Mouse (Mus musculus): ENCODE results near the gene 1700001C19Rik. TPM values are rescaled to one million over a fixed set of nuclear protein-coding genes. Genes with fewer than 3 reads are reported as not detected.

Gene 1700001C19Rik
- total and polyA plus RNA-seq, 3 experiments = not detected

GRCm38 (mm10) chr17:47440359-47440890 lies 3.2 kb upstream of the 1700001C19Rik start:
- H3K4me1 ChIP-seq (ENCODE audit: control insufficient read depth in 1 of 2, insufficient read depth in 2 of 2) = peaks cover 4 to 41% of the 10 kb centered on the region in 2 experiments
- H3K9me3 ChIP-seq (replicated peaks; ENCODE audit: low read length) = peaks cover 8% of the 10 kb centered on the region
- in situ Hi-C loops (cut with MboI; ENCODE audit: low pct_ligation_motif_present, low pct_unique_long_range_greater_than_20kb, low sequenced_read_pairs) = no loop called here
- dilution Hi-C loops (cut with MboI; ENCODE audit: extremely low pct_ligation_motif_present, extremely low pct_unique_long_range_greater_than_20kb, low sequenced_read_pairs) = no loop called here
- H3K4me2 ChIP-seq (ENCODE audit: insufficient read depth, low read depth, poor library complexity, severe bottlenecking) = no peak overlapping the region
- TF ChIP-seq MAFK (IDR thresholded peaks at IDR 0.05; ENCODE audit: insufficient replicate concordance, low read length) (no peak), E2F4 (IDR thresholded peaks at IDR 0.05; ENCODE audit: insufficient replicate concordance, low read depth, low read length) (no peak), CTCF (conservative IDR thresholded peaks at IDR 0.05 in 1 of 2, IDR thresholded peaks at IDR 0.05 in 1 of 2; ENCODE audit: low read depth in 2 of 2, low read length in 2 of 2) (no peak), NRF1 (IDR thresholded peaks at IDR 0.05; ENCODE audit: low read depth, low read length) (no peak), JUND (conservative IDR thresholded peaks at IDR 0.05; ENCODE audit: low read depth, low read length) (no peak), CHD2 (IDR thresholded peaks at IDR 0.05; ENCODE audit: low read length) (no peak), ZKSCAN1 (IDR thresholded peaks at IDR 0.05; ENCODE audit: borderline replicate concordance, low read depth, low read length) (no peak), EP300 (IDR thresholded peaks at IDR 0.05; ENCODE audit: low read length) (no peak), ZMIZ1 (IDR thresholded peaks at IDR 0.05; ENCODE audit: low read depth, low read length) (no peak), POLR2AphosphoS2 (IDR thresholded peaks at IDR 0.05; ENCODE audit: low read depth, low read length) (no peak), TCF12 (IDR thresholded peaks at IDR 0.05; ENCODE audit: low read depth, low read length) (no peak), USF1 (IDR thresholded peaks at IDR 0.05; ENCODE audit: low read depth, low read length) (no peak)
- no peaks in the 10 kb centered on the region for H3K36me3 ChIP-seq (replicated peaks in 1 of 2; ENCODE audit: control insufficient read depth in 1 of 2, insufficient read depth in 1 of 2, low read length in 1 of 2)
- no peaks in the 10 kb centered on the region for H3K27me3 ChIP-seq (replicated peaks)
- no peak overlapping the region for H3K27ac ChIP-seq (ENCODE audit: insufficient read depth, low read depth)
- H3K79me2 ChIP-seq (replicated peaks; ENCODE audit: control insufficient read depth, extremely low read depth, insufficient read depth, poor library complexity, severe bottlenecking) = no peaks in the 10 kb centered on the region
- no peak for DNase-seq (ENCODE audit: extremely low read depth)
- H3K9ac ChIP-seq (ENCODE audit: insufficient read depth, low read depth) = no peak overlapping the region
- no peak overlapping the region for H3K4me3 ChIP-seq (replicated peaks in 1 of 3; ENCODE audit: low read depth in 2 of 3, low read length in 2 of 3, poor library complexity in 1 of 3)

- dilution Hi-C loops (cut with MboI; ENCODE audit: extremely low pct_ligation_motif_present, extremely low pct_unique_long_range_greater_than_20kb, low sequenced_read_pairs) = no loop called here
- TF ChIP-seq UBTF (IDR thresholded peaks at IDR 0.05; ENCODE audit: low read depth, low read length) = no peak
- no peak for TF ChIP-seq BHLHE40 (IDR thresholded peaks at IDR 0.05; ENCODE audit: low read depth, low read length)
- TF ChIP-seq CHD1 (IDR thresholded peaks at IDR 0.05; ENCODE audit: low read depth, low read length) = no peak
- no peak for TF ChIP-seq ETS1 (conservative IDR thresholded peaks at IDR 0.05; ENCODE audit: low read depth, low read length)
- TF ChIP-seq PAX5 (IDR thresholded peaks at IDR 0.05; ENCODE audit: low read length) = no peak
- no peak for TF ChIP-seq MAFK (IDR thresholded peaks at IDR 0.05; ENCODE audit: insufficient replicate concordance, low read length)
- TF ChIP-seq MAZ (IDR thresholded peaks at IDR 0.05; ENCODE audit: low read depth, low read length) = no peak
- no peak for TF ChIP-seq MYC (IDR thresholded peaks at IDR 0.05; ENCODE audit: low read depth, low read length)
- TF ChIP-seq KAT2A (IDR thresholded peaks at IDR 0.05; ENCODE audit: insufficient replicate concordance, low read length) = no peak
- no peak for TF ChIP-seq ZNF384 (IDR thresholded peaks at IDR 0.05; ENCODE audit: low read depth, low read length)
- TF ChIP-seq SMC3 (IDR thresholded peaks at IDR 0.05; ENCODE audit: low read depth, low read length) = no peak
- TF ChIP-seq GABPA (IDR thresholded peaks at IDR 0.05; ENCODE audit: insufficient replicate concordance, low read depth, low read length) = no peak
- no peak for TF ChIP-seq HCFC1 (IDR thresholded peaks at IDR 0.05; ENCODE audit: low read depth, low read length)
- TF ChIP-seq MXI1 (IDR thresholded peaks at IDR 0.05; ENCODE audit: low read depth, low read length) = no peak
- TF ChIP-seq ZC3H11A (IDR thresholded peaks at IDR 0.05; ENCODE audit: low read depth, low read length) = no peak
- TF ChIP-seq RCOR1 (conservative IDR thresholded peaks at IDR 0.05; ENCODE audit: low read depth, low read length) = no peak
- no peak for TF ChIP-seq TCF12 (IDR thresholded peaks at IDR 0.05; ENCODE audit: low read depth, low read length)
- TF ChIP-seq POLR2AphosphoS2 (IDR thresholded peaks at IDR 0.05; ENCODE audit: low read depth, low read length) = no peak
- TF ChIP-seq EP300 (IDR thresholded peaks at IDR 0.05; ENCODE audit: low read length) = no peak
- no peak for TF ChIP-seq IRF4 (IDR thresholded peaks at IDR 0.05; ENCODE audit: low read depth, low read length)
- Histone ChIP-seq H3K4me3 (replicated peaks in 1 of 3; ENCODE audit: low read depth in 2 of 3, low read length in 2 of 3, poor library complexity in 1 of 3) (no peak overlapping the region), H3K27me3 (replicated peaks) (no peaks in the 10 kb centered on the region), H3K36me3 (replicated peaks in 1 of 2; ENCODE audit: control insufficient read depth in 1 of 2, insufficient read depth in 1 of 2, low read length in 1 of 2) (no peaks in the 10 kb centered on the region), H3K4me1 (ENCODE audit: control insufficient read depth in 1 of 2, insufficient read depth in 2 of 2) (peaks cover 4 to 38% of the 10 kb centered on the region in 2 experiments), H3K4me2 (ENCODE audit: insufficient read depth, low read depth, poor library complexity, severe bottlenecking) (no peak overlapping the region), H3K9me3 (replicated peaks; ENCODE audit: low read length) (peaks cover 8% of the 10 kb centered on the region), H3K27ac (ENCODE audit: insufficient read depth, low read depth) (no peak overlapping the region), H3K9ac (ENCODE audit: insufficient read depth, low read depth) (no peak overlapping the region), H3K79me2 (replicated peaks; ENCODE audit: control insufficient read depth, extremely low read depth, insufficient read depth, poor library complexity, severe bottlenecking) (no peaks in the 10 kb centered on the region)
- no peak for DNase-seq (ENCODE audit: extremely low read depth)
- in situ Hi-C loops (cut with MboI; ENCODE audit: low pct_ligation_motif_present, low pct_unique_long_range_greater_than_20kb, low sequenced_read_pairs) = no loop called here
These were observed 2.3 kb upstream of the 1700001C19Rik start for GRCm38 (mm10) chr17:47439396-47440028.
